Mouse (Mus musculus): Measurements from ENCODE around the gene Olfr6. TPM values are rescaled to one million over a fixed set of nuclear protein-coding genes. Genes with fewer than 3 reads are reported as not detected.
"Not testable (repeated sequence)": the region's sequence is repeated elsewhere in the genome, so short reads cannot be mapped to it uniquely, and the experiment has no call there.

The Olfr6 gene
- polyA plus RNA-seq (2015; fragmentation: Nextera tagmentation; extraction: Ambion mirVana), result not detected in 2 replicates

GRCm38 (mm10) chr7:106963837-106964236 lies at the start of gene Olfr6:
Gene Olfr6, minus strand, starts transcription at chr7:106963937.
- Histone ChIP-seq H3K9ac (no peak within 1 kb of the TSS), H3K4me3 (no peak within 1 kb of the TSS), H3K9me3 (replicated peaks) (no peaks in the 10 kb centered on the region), H3K27me3 (no peaks in the 10 kb centered on the region), H3K27ac (no peak within 1 kb of the TSS), H3K36me3 (ENCODE audit: poor library complexity, severe bottlenecking) (no peaks in the 10 kb centered on the region), H3K4me1 (no peaks in the 10 kb centered on the region), H3K4me2 (no peak within 1 kb of the TSS)
- 90% methylated on average over 1 of the region's 1 CpGs for WGBS
- no peak for ATAC-seq

GRCm38 (mm10) chr7:107005972-107006371 lies 42.2 kb upstream of the Olfr6 start, which contains the start of gene Olfr2:
Gene Olfr2, minus strand, starts transcription at chr7:107006072.
- Histone ChIP-seq H3K27me3 (no peaks in the 10 kb centered on the region), H3K9ac (no peak within 1 kb of the TSS), H3K9me3 (replicated peaks) (no peaks in the 10 kb centered on the region; the same call in 1 of the 2 replicates), H3K36me3 (ENCODE audit: poor library complexity, severe bottlenecking) (no peaks in the 10 kb centered on the region), H3K4me2 (no peak within 1 kb of the TSS), H3K4me3 (no peak within 1 kb of the TSS), H3K27ac (no peak within 1 kb of the TSS), H3K4me1 (no peaks in the 10 kb centered on the region)
- no peak for ATAC-seq
- WGBS, result 50% methylated on average over 1 of the region's 1 CpGs

- Histone ChIP-seq H3K4me2 (no peak overlapping the region), H3K4me1 (no peaks in the 10 kb centered on the region), H3K4me3 (no peak overlapping the region), H3K9ac (no peak overlapping the region), H3K36me3 (ENCODE audit: poor library complexity, severe bottlenecking) (no peaks in the 10 kb centered on the region), H3K9me3 (replicated peaks) (no peaks in the 10 kb centered on the region; the same call in 1 of the 2 replicates), H3K27ac (no peak overlapping the region), H3K27me3 (no peaks in the 10 kb centered on the region)
- WGBS, result 78% methylated on average over 3 of the region's 3 CpGs
- no peak for ATAC-seq
Observed at GRCm38 (mm10) chr7:107004169-107004568, 40.4 kb upstream of the Olfr6 start.

GRCm38 (mm10) chr7:107000798-107001197 lies 37.1 kb upstream of the Olfr6 start:
- Histone ChIP-seq H3K36me3 (ENCODE audit: poor library complexity, severe bottlenecking) (no peaks in the 10 kb centered on the region), H3K27ac (no peak overlapping the region), H3K27me3 (no peaks in the 10 kb centered on the region), H3K4me2 (no peak overlapping the region), H3K4me3 (no peak overlapping the region), H3K9me3 (replicated peaks) (no peaks in the 10 kb centered on the region; the same call in 1 of the 2 replicates), H3K4me1 (no peaks in the 10 kb centered on the region), H3K9ac (no peak overlapping the region)
- no peak for ATAC-seq
- 91% methylated on average over 7 of the region's 7 CpGs for whole genome bisulfite sequencing

- H3K9ac ChIP-seq, result no peak overlapping the region
- H3K36me3 ChIP-seq (ENCODE audit: poor library complexity, severe bottlenecking), result no peaks in the 10 kb centered on the region
- H3K4me1 ChIP-seq, result no peaks in the 10 kb centered on the region
- H3K4me2 ChIP-seq, result no peak overlapping the region
- H3K4me3 ChIP-seq, result no peak overlapping the region
- no peaks in the 10 kb centered on the region; the same call in 1 of the 2 replicates for H3K9me3 ChIP-seq (replicated peaks)
- no peaks in the 10 kb centered on the region for H3K27me3 ChIP-seq
- H3K27ac ChIP-seq, result no peak overlapping the region
- 89% methylated on average over 3 of the region's 3 CpGs for WGBS
- ATAC-seq, result no peak
Observed at GRCm38 (mm10) chr7:106985236-106985635, 21.5 kb upstream of the Olfr6 start.

GRCm38 (mm10) chr7:106975353-106975752 lies 11.6 kb upstream of the Olfr6 start, which contains the start of gene Olfr711:
Gene Olfr711, minus strand, starts transcription at chr7:106975453.
- H3K4me1 ChIP-seq, result no peaks in the 10 kb centered on the region
- H3K9ac ChIP-seq, result no peak within 1 kb of the TSS
- no peak within 1 kb of the TSS for H3K27ac ChIP-seq
- ATAC-seq, result no peak
- no peak within 1 kb of the TSS for H3K4me3 ChIP-seq
- H3K27me3 ChIP-seq, result no peaks in the 10 kb centered on the region
- H3K9me3 ChIP-seq (replicated peaks), result no peaks in the 10 kb centered on the region
- no peaks in the 10 kb centered on the region for H3K36me3 ChIP-seq (ENCODE audit: poor library complexity, severe bottlenecking)
- WGBS, result 58% methylated on average over 1 of the region's 1 CpGs
- no peak within 1 kb of the TSS for H3K4me2 ChIP-seq

- not testable (repeated sequence) for H3K27me3 ChIP-seq; H3K4me1 ChIP-seq; H3K27ac ChIP-seq; H3K9ac ChIP-seq; H3K4me2 ChIP-seq; H3K9me3 ChIP-seq (replicated peaks); H3K36me3 ChIP-seq (ENCODE audit: poor library complexity, severe bottlenecking); ATAC-seq; H3K4me3 ChIP-seq
Observed at GRCm38 (mm10) chr7:106967503-106967902, 3.8 kb upstream of the Olfr6 start.

GRCm38 (mm10) chr7:106948212-106948611 lies 15.5 kb downstream of the Olfr6 start, which contains the start of gene Olfr710:
Gene Olfr710, minus strand, starts transcription at chr7:106948312.
- Histone ChIP-seq H3K27me3 (no peaks in the 10 kb centered on the region), H3K9ac (no peak within 1 kb of the TSS), H3K4me1 (no peaks in the 10 kb centered on the region), H3K36me3 (ENCODE audit: poor library complexity, severe bottlenecking) (no peaks in the 10 kb centered on the region), H3K4me3 (no peak within 1 kb of the TSS), H3K27ac (no peak within 1 kb of the TSS), H3K9me3 (replicated peaks) (no peaks in the 10 kb centered on the region), H3K4me2 (no peak within 1 kb of the TSS)
- WGBS, result 80% methylated on average over 3 of the region's 3 CpGs
- no peak for ATAC-seq

- ATAC-seq, result no peak
- no peak within 1 kb of the TSS for H3K4me2 ChIP-seq
- H3K9ac ChIP-seq, result no peak within 1 kb of the TSS
Observed at GRCm38 (mm10) chr7:106932119-106932518, 31.6 kb downstream of the Olfr6 start, which contains the start of gene Olfr709-ps1. Gene Olfr709-ps1, minus strand, starts transcription at chr7:106932219.

GRCm38 (mm10) chr7:106920961-106921360 lies 42.8 kb downstream of the Olfr6 start:
- not testable (repeated sequence) for H3K36me3 ChIP-seq (ENCODE audit: poor library complexity, severe bottlenecking); H3K9me3 ChIP-seq (replicated peaks); H3K27me3 ChIP-seq; H3K9ac ChIP-seq; H3K4me3 ChIP-seq; H3K4me1 ChIP-seq; H3K4me2 ChIP-seq; H3K27ac ChIP-seq; ATAC-seq
- WGBS, result 88% methylated on average over 7 of the region's 7 CpGs

More at GRCm38 (mm10) chr7:106932119-106932518, 31.6 kb downstream of the Olfr6 start, which contains the start of gene Olfr709-ps1:
- no peaks in the 10 kb centered on the region for H3K4me1 ChIP-seq
- H3K27me3 ChIP-seq, result no peaks in the 10 kb centered on the region
- no peak within 1 kb of the TSS for H3K27ac ChIP-seq
- no peaks in the 10 kb centered on the region for H3K9me3 ChIP-seq (replicated peaks)
- H3K4me3 ChIP-seq, result no peak within 1 kb of the TSS
- no peaks in the 10 kb centered on the region for H3K36me3 ChIP-seq (ENCODE audit: poor library complexity, severe bottlenecking)

GRCm38 (mm10) chr7:106907676-106908075 lies 56.1 kb downstream of the Olfr6 start, which contains the start of gene Olfr1532-ps1:
Gene Olfr1532-ps1, plus strand, starts transcription at chr7:106908001.
- Histone ChIP-seq H3K9ac (no peak within 1 kb of the TSS), H3K27me3 (no peaks in the 10 kb centered on the region), H3K27ac (no peak within 1 kb of the TSS), H3K4me1 (no peaks in the 10 kb centered on the region), H3K4me2 (no peak within 1 kb of the TSS), H3K9me3 (replicated peaks) (no peaks in the 10 kb centered on the region), H3K36me3 (ENCODE audit: poor library complexity, severe bottlenecking) (no peaks in the 10 kb centered on the region), H3K4me3 (no peak within 1 kb of the TSS)
- no peak for ATAC-seq
- 71% methylated on average over 2 of the region's 2 CpGs for WGBS
